Mouse (Mus musculus) ES-E14 (cell line): ENCODE measurements around the gene AI413582.

Experiments used
- CHD2 ChIP-seq: IDR thresholded peaks from 2 replicates; pipeline ENCODE4 v1.6.1; 2014; ENCODE audit warnings: mild to moderate bottlenecking, low read depth, low read length, inconsistent platforms
- HCFC1 ChIP-seq: IDR thresholded peaks from 2 replicates; pipeline ENCODE4 v1.6.1; 2012; ENCODE audit warnings: low read length, inconsistent platforms, borderline replicate concordance; ENCODE audit not compliant: insufficient read depth
- MAFK ChIP-seq: IDR thresholded peaks from 2 replicates; pipeline ENCODE4 v1.6.1; 2014; ENCODE audit warnings: mild to moderate bottlenecking, low read depth, low read length, inconsistent platforms; ENCODE audit not compliant: insufficient read depth
- ZC3H11A ChIP-seq: IDR thresholded peaks from 2 replicates; pipeline ENCODE4 v1.6.1; 2012; ENCODE audit warnings: low read depth, mild to moderate bottlenecking, inconsistent platforms, low read length, borderline replicate concordance
- ZNF384 ChIP-seq: IDR thresholded peaks from 2 replicates; pipeline ENCODE4 v1.6.1; 2012; ENCODE audit warnings: low read depth, low read length, inconsistent platforms

GRCm38 (mm10) chr17:27596376-27597190 lies 31.0 kb upstream of the AI413582 start:
- no peak for TF ChIP-seq ZC3H11A
- TF ChIP-seq HCFC1, result no peak
- TF ChIP-seq CHD2, result no peak
- no peak for TF ChIP-seq MAFK
- no peak for TF ChIP-seq ZNF384
